Mouse (Mus musculus) adrenal gland, postnatal 36 days (tissue): ENCODE results near the gene Lrrk2. TPM values are rescaled to one million over a fixed set of nuclear protein-coding genes. Genes with fewer than 3 reads are reported as not detected.

ENCODE experiments used
- DNase-seq, 2 experiments: peaks; one replicate each; pipeline ENCODE4 v3.0.0; 2021; ENCODE audit warnings: mixed read lengths in 1 of 2
- total RNA-seq, 2 experiments: library from RNA; stranded (reverse); gene quantifications; 2 replicates each; pipeline ENCODE4 v1.2.3; 2021

Gene Lrrk2
- total RNA-seq, 2 experiments from 2014 or later, result 20.2 to 133 TPM

DNA sequence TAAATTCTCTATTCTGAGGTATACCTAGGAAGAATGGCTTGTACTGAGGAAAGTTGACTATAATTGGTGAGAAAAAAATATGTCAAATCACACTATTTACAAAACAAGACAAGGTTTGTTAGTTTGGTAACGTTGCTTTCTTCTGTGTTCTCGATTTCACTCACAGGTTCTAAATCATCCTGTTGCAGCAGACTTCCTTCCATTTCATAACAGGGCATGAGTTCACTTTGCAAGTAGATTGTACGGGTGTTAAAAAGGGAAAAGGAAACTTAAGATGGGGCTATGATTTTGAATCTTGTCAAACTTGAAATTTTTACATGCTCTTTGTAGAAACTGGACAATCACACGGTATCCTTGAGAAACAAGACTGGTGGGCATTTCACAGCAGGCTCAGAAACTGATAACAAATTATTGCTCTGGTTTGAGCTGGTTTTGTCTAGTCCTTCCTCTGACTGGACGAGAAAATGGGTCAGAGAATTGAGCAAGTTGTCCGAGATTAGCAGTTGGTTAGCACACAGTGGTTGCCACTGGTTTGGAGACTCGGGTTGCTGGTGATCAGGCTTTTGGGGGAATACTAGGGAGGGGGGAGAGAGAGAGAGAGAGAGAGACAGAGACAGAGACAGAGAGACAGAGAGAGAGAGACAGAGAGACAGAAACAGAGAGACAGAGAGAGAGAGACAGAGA lies 13.0 kb downstream of the Lrrk2 start:
- no peak for DNase-seq

DNA sequence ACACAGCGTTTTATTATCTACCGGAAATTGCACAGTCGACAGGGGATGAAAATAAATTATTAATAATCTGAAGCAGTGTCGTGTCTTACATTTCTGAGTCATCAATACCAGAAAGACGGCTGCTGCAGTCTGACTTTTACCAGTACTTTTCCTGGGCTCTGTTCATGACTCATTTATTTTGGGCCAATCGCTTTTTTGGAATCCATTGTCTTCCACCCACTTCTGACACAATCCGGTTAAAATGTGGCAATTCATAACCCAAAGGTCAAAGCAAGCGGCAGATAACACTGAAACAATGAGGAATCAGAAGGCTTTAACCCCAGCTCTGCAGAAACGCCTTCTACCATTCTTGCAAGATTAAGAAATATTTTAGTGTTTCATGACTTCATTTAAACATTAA lies 17.7 kb downstream of the Lrrk2 start:
- DNase-seq, result peak; percentile 29 to 40

GRCm38 (mm10) chr15:91693051-91693450 lies 20.1 kb downstream of the Lrrk2 start:
- no peak for DNase-seq

- peak in 1 of 2 experiments; percentile 40 for DNase-seq
These were observed 20.9 kb downstream of the Lrrk2 start for GRCm38 (mm10) chr15:91693856-91694255.

DNA sequence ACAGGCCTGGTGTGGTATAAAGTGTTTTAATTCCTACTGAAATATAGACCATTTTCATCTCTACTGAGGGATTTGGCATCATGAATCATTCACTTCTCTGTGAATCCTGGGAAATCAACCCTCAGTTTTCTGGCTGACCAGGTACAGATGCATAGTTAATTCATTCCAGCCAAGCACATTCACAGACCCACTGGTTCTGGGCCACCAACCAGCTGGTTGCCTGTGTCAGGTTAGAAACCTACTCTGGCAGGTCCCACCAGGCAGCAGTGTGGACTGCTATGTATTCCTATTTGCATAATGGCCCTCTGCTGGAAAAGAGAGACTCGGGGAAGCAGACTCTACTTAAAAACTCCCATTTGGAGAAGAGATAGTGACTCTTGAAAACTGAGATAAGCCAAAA lies 27.9 kb downstream of the Lrrk2 start:
- DNase-seq, result no peak

DNA sequence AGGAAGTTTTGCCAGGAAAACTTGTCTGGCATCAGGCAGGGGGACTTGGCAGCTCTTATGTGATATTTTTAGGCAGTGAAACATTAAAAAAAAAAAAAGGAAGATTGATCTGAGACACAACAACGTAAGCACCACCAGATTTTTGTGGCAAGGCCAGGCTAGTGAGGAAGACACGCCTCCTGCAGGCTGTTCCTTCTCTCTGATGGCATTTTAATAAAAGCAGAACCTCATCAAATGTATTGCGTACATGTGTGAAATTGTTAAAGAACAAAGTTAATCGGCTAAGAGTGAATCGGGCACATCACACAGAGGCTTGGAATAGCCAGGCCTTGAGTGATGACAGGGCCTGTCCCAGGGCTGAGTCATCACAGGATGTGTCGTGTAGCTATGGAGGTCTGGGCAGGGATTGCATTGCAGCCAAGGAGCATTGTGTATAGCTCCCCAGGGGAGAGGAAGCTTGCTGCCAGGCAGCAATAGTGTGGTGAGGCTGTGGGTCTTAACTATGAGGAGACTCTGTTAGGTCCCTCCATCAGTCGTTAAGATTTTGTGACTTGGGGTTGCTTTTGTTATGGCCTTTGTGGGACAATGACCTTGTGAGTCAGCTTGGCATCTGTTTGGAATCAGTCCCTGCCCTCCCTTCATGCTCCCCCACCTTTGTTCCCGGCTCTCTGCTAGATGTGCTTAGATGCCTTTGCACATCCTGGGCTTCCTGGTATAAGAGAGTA lies 30.2 kb downstream of the Lrrk2 start:
- peak; percentile 82 to 85 for DNase-seq

DNA sequence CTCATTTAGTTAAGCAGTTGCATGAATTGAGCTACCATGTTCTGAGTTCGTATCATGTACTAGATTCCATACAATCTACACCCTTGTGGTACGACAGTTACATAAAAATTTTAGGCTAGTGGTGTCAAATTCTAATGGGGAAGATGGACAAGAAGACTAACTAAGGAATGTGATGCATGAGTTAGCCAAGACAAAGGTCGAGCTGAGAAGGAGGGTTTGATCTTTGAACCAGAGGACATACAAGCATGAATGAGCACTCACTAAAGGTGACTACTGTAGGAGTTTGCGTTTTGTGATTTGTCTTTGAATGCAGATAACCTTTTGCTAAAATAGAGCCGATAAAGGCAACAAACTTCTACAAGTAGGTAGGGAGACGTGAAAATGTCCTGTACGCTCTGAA lies 31.1 kb downstream of the Lrrk2 start:
- no peak for DNase-seq

DNA sequence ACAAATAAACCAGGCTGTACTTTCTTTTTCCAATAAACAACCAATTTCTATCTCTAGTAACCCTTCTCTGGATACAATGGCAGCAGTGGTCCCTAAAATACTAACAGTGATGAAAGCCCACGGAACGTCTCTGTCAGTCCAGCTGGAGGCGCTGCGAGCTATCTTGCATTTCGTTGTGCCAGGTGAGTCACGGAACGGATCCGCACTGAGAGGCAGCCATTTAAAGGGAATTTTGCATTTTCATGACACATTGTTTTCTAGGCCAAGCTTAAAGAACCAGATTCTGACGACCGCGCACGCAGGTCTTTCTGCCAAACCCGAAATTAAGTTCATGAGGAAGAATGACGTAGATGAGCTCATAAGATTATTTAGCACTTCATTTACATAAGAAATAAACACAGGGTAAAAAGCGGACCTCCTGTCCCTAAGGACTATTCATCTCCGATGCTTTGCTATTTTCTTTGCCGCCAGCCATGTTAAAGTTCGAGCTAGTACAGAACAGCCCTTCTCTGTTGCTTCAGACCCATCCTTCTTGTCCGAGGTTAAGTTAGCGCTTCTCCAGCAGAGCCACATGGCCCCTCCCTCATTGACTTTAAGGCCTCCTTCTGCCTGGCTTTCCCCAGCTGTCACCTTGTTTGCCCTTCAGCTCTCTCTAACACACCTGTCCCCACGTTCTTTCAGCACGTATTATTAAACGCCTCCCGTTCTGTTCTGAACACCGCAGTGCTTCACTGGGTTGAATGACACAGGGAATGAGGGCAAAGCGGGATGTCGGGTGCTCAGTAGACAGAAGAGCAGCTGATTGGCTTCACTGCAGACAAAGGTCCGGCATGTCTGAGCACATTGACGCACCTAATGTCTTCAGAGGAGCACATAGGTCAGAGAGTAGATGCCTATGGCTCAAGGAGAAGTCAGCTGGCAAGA lies 36.5 kb downstream of the Lrrk2 start:
- DNase-seq, result peak; percentile 31 to 32

- DNase-seq, result no peak
These were observed 62.4 kb downstream of the Lrrk2 start for GRCm38 (mm10) chr15:91735216-91735922.

- DNase-seq, result peak; percentile 66 to 77
These were observed 64.0 kb downstream of the Lrrk2 start for GRCm38 (mm10) chr15:91736791-91737533.

DNA sequence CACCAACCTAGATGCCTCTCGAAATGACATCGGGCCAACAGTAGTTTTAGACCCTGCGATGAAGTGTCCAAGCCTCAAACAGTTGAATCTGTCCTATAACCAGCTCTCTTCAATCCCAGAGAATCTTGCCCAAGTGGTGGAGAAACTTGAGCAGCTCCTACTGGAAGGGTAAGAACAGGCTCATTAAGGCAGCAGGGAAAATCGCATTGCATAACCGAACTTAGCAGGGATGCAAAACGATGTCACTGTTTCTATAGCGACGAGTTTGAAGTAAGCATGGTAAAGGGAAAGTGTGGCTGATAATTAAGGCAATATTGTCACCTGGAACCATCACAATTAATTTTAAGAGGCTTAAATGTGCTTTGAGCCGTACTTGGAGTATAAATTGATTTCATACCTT lies 65.8 kb downstream of the Lrrk2 start:
- no peak for DNase-seq

GRCm38 (mm10) chr15:91745501-91745900 lies 72.5 kb downstream of the Lrrk2 start:
- DNase-seq, result no peak

- DNase-seq, result peak; percentile 44 to 65
These were observed 79.1 kb downstream of the Lrrk2 start for GRCm38 (mm10) chr15:91752111-91752510.

GRCm38 (mm10) chr15:91753378-91754080 lies 80.6 kb downstream of the Lrrk2 start:
- DNase-seq, result no peak

DNA sequence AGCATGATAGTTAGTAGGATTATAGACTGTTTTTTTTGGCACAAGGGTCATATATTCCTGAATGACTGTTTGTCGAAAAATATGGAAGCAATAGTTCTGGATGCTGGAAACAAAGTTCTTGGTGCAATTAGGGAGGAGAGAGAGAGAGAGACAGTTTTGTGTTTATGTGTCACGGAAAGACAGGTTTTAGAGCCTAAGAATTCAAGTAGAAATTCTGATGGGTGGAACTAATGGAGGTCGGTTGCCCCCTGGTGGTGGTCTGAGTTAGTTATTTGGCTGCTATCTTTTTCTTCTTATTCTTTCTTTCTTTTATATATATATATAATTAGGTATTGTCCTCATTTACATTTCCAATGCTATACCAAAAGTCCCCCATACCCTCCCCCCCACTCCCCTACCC lies 81.6 kb downstream of the Lrrk2 start:
- peak; percentile 48 to 79 for DNase-seq

DNA sequence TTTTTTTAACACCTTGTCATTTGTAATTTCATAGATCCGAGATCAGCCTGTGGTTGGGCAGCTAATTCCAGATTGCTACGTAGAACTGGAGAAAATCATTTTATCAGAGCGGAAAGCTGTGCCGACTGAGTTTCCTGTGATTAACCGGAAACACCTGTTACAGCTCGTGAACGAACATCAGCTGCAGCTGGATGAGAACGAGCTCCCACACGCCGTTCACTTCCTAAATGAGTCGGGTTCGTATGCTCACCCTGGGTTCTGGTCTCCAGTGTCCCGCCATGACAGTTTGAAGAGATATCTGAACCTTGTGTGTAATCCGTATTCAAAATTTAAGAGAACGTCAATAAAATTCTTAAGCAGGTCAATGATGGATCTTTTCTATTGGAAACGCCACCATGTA lies 82.8 kb downstream of the Lrrk2 start:
- DNase-seq, result no peak

- DNase-seq, result no peak
These were observed 99.1 kb downstream of the Lrrk2 start for GRCm38 (mm10) chr15:91772041-91772440.

DNA sequence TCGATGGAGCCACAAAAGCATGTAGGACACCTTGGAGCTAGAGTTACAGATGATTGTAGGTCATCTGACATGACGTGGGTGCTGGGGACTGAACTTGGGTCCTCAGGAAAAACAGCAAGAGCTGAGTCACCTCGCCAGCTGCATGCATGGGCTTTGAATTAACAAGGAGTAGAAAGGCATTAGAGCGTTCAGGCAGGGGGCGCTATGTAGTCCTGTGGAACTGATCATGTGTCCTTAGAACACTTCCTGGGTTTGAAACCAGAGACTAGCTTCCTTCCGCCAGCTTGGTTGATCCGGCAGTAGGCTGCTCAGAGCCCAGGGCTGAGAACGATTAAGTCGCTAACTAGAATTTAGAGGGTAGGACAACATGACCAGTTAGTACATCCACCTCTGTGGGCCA lies 106.2 kb downstream of the Lrrk2 start:
- DNase-seq, result no peak

DNA sequence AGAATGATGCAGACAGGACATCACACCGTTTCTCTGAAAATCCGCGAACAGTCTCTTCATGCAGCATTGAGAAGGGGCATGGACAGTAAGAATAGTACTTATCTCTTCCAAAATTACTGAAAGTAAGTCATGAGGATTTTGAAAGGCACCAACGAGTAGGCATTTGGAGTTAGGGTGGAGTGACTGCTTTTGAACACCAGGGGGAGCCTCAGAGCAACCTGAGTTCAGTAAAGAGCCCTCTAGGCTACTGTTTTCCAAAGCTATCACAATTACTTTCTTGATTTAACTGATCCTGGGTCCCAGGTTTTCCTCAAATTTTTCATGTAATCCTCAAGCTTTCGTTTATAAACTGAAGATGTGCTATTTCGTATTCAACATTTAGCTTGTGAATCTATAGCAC lies 108.2 kb downstream of the Lrrk2 start:
- peak; percentile 26 to 56 for DNase-seq

DNA sequence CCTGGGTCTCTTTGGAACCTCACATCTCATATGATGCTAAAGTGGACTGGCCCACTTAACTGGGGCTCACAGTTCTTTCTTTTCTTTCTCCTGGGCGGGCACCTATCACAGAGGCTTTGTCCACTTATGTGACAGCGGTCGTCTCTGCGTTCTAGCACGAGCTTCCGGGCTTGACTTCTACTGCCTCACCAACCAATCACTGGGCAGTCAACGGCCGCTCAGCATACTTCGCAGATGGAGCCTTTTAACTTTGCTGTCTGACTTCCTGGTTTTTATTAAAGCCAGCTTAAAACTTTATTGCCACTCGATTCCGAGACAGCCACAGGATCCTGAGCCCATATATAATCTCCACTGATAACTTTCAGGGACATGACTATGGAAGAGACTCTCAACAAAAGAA lies 115.4 kb downstream of the Lrrk2 start:
- DNase-seq, result no peak

GRCm38 (mm10) chr15:91806463-91806862 lies 133.5 kb downstream of the Lrrk2 start:
- no peak for DNase-seq
